Mouse (Mus musculus) hindbrain, postnatal 0 days (tissue): ENCODE data around the gene Atcay. TPM values are rescaled to one million over a fixed set of nuclear protein-coding genes. Genes with fewer than 3 reads are reported as not detected.
A peak's percentile ranks its signal among the peaks of the same experiment; 100 is the strongest.

Experiments
- ATAC-seq: fragments of 200-750 bp; cut with Nextera tagmentation; 2 replicates; pipeline ENCODE4 v1.8.0; 2017; ENCODE audit warnings: mild to moderate bottlenecking, moderate TSS enrichment, moderate library complexity
- DNase-seq: peaks from one replicate; pipeline ENCODE4 v3.0.0-alpha.2; 2015; ENCODE audit warnings: low spot score
- H3K27ac ChIP-seq: fragments of 300-500 bp; sonication (generic); 2 replicates; pipeline ENCODE4 v1.5.1; 2014; ENCODE audit warnings: mild to moderate bottlenecking
- H3K27me3 ChIP-seq: fragments of 300-500 bp; sonication (generic); 2 replicates; pipeline ENCODE4 v1.6.1; 2014; ENCODE audit warnings: low read length, mixed read lengths; ENCODE audit not compliant: insufficient read depth
- H3K36me3 ChIP-seq: fragments of 300-500 bp; sonication (generic); 2 replicates; pipeline ENCODE4 v1.6.1; 2014; ENCODE audit warnings: low read length, mixed read lengths; ENCODE audit not compliant: insufficient read depth
- H3K4me1 ChIP-seq: fragments of 300-500 bp; sonication (generic); 2 replicates; pipeline ENCODE4 v1.6.1; 2014; ENCODE audit warnings: antibody characterized with exemption, low read length, mixed read lengths; ENCODE audit not compliant: insufficient read depth
- H3K4me2 ChIP-seq: fragments of 300-500 bp; sonication (generic); 2 replicates; pipeline ENCODE4 v1.6.1; 2014; ENCODE audit warnings: low read depth, mild to moderate bottlenecking, low read length, moderate library complexity, mixed read lengths
- H3K4me3 ChIP-seq: fragments of 300-500 bp; sonication (generic); 2 replicates; pipeline ENCODE4 v1.5.1; 2014; ENCODE audit warnings: low read length
- H3K9ac ChIP-seq: fragments of 300-500 bp; sonication (generic); replicated peaks from 2 replicates; pipeline ENCODE4 v1.6.1; 2014; ENCODE audit warnings: mild to moderate bottlenecking, low read length, moderate library complexity, mixed read lengths
- H3K9me3 ChIP-seq: fragments of 300-500 bp; sonication (generic); 2 replicates; pipeline ENCODE4 v1.6.1; 2016; ENCODE audit warnings: low read length, mixed read lengths
- CTCF ChIP-seq: IDR thresholded peaks from 2 replicates; pipeline ENCODE4 v1.5.1; 2016; ENCODE audit warnings: antibody characterized with exemption, control low read depth, low read depth
- WGBS: fragments of 180-500 bp; shearing (Covaris S2); extraction: QIAGEN DNeasy Blood & Tissue Kit; methylation state at CpG from one replicate; pipeline ENCODE4 v1.1.7; 2014; 5-methylcytosine and 5-hydroxymethylcytosine counted together
- polyA plus RNA-seq: library from polyadenylated mRNA; unstranded; fragments of >200 nt; fragmentation: Nextera tagmentation; extraction: Ambion mirVana; gene quantifications from 2 replicates; pipeline ENCODE4 v1.2.1, GENCODE M21; 2015
- total RNA-seq: library from RNA; depleted of rRNA; stranded (reverse); fragments of >200 nt; gene quantifications from 2 replicates; pipeline ENCODE4 v1.2.3, GENCODE M21; 2014

The Atcay gene
- total and polyA plus RNA-seq, 2 experiments from 2014 or later: 70.2 to 197 TPM

- Histone ChIP-seq H3K27ac (no peak overlapping the region), H3K9ac (no peak overlapping the region), H3K27me3 (no peaks in the 10 kb centered on the region), H3K4me1 (peaks cover 19% of the 10 kb centered on the region), H3K36me3 (peaks cover 6% of the 10 kb centered on the region; the same call in 1 of the 2 replicates), H3K9me3 (no peaks in the 10 kb centered on the region), H3K4me3 (no peak overlapping the region), H3K4me2 (no peak overlapping the region)
- WGBS: 62% methylated on average over 1 of the region's 1 CpGs
- ATAC-seq (no peak), DNase-seq (no peak)
- no peak for TF ChIP-seq CTCF
Observed at GRCm38 (mm10) chr10:81254886-81255285, 24.3 kb upstream of the Atcay start.

- DNase-seq: peak; percentile 86
- peak; percentile 80 for ATAC-seq
- H3K9me3 ChIP-seq: no peaks in the 10 kb centered on the region
- 7% methylated on average over 43 of the region's 44 CpGs for WGBS
- H3K9ac ChIP-seq: peak within 1 kb of the TSS; percentile 44; the same call in 1 of the 2 replicates
- peaks cover 10% of the 10 kb centered on the region; the same call in 1 of the 2 replicates for H3K36me3 ChIP-seq
- H3K4me1 ChIP-seq: peaks cover 7% of the 10 kb centered on the region; the same call in 1 of the 2 replicates
- TF ChIP-seq CTCF: peak; percentile 54
- H3K4me3 ChIP-seq: peak within 1 kb of the TSS; percentile 24
- peak within 1 kb of the TSS; percentile 59 for H3K4me2 ChIP-seq
- H3K27me3 ChIP-seq: no peaks in the 10 kb centered on the region
- H3K27ac ChIP-seq: peak within 1 kb of the TSS; percentile 78
Observed at GRCm38 (mm10) chr10:81252424-81253419, 22.1 kb upstream of the Atcay start, which contains the start of gene Matk. TSS of gene Matk (plus strand) at chr10:81252935.

- H3K4me1 ChIP-seq: no peaks in the 10 kb centered on the region
- H3K9ac ChIP-seq: no peak overlapping the region
- H3K27ac ChIP-seq: no peak overlapping the region
- H3K9me3 ChIP-seq: no peaks in the 10 kb centered on the region
- H3K36me3 ChIP-seq: peaks cover 10% of the 10 kb centered on the region; the same call in 1 of the 2 replicates
- DNase-seq (no peak), ATAC-seq (no peak)
- TF ChIP-seq CTCF: no peak
- no peaks in the 10 kb centered on the region for H3K27me3 ChIP-seq
- H3K4me2 ChIP-seq: no peak overlapping the region
- H3K4me3 ChIP-seq: no peak overlapping the region
- WGBS: 81% methylated on average over 8 of the region's 8 CpGs
Observed at GRCm38 (mm10) chr10:81249442-81249841, 18.8 kb upstream of the Atcay start.

GRCm38 (mm10) chr10:81247804-81248203 is 17.2 kb upstream of the Atcay start:
- Histone ChIP-seq H3K4me3 (no peak overlapping the region), H3K4me1 (no peaks in the 10 kb centered on the region), H3K9me3 (no peaks in the 10 kb centered on the region), H3K27me3 (no peaks in the 10 kb centered on the region), H3K27ac (no peak overlapping the region), H3K9ac (no peak overlapping the region), H3K4me2 (no peak overlapping the region), H3K36me3 (peaks cover 10% of the 10 kb centered on the region; the same call in 1 of the 2 replicates)
- 92% methylated on average over 2 of the region's 2 CpGs for WGBS
- no peak for TF ChIP-seq CTCF
- DNase-seq (no peak), ATAC-seq (no peak)

- no peak for DNase-seq
- WGBS: 88% methylated on average over 6 of the region's 6 CpGs
- H3K4me2 ChIP-seq: no peak overlapping the region
- H3K9me3 ChIP-seq: no peaks in the 10 kb centered on the region
- H3K4me3 ChIP-seq: no peak overlapping the region
- no peak for ATAC-seq
- no peak for TF ChIP-seq CTCF
- H3K36me3 ChIP-seq: 0 out of 2 replicates have a peak, but pooled peaks cover 6% of the 10 kb centered on the region
- no peaks in the 10 kb centered on the region for H3K4me1 ChIP-seq
- no peak overlapping the region for H3K27ac ChIP-seq
- H3K9ac ChIP-seq: no peak overlapping the region
- no peaks in the 10 kb centered on the region for H3K27me3 ChIP-seq
Observed at GRCm38 (mm10) chr10:81245166-81245565, 14.5 kb upstream of the Atcay start.

- H3K27ac ChIP-seq: no peak overlapping the region
- H3K36me3 ChIP-seq: 0 out of 2 replicates have a peak, but pooled peaks cover 4% of the 10 kb centered on the region
- no peak overlapping the region for H3K4me2 ChIP-seq
- DNase-seq (peak; percentile 77), ATAC-seq (peak; percentile 67)
- H3K4me1 ChIP-seq: no peaks in the 10 kb centered on the region
- H3K4me3 ChIP-seq: no peak overlapping the region
- WGBS: 7% methylated on average over 17 of the region's 17 CpGs
- H3K9ac ChIP-seq: no peak overlapping the region
- TF ChIP-seq CTCF: peak; percentile 99
- H3K9me3 ChIP-seq: no peaks in the 10 kb centered on the region
- no peaks in the 10 kb centered on the region for H3K27me3 ChIP-seq
Observed at GRCm38 (mm10) chr10:81244595-81244994, 14.0 kb upstream of the Atcay start.
